Mouse (Mus musculus) layer of hippocampus, adult 9-10 months (tissue): ENCODE data around the gene Tbc1d14.

Source experiments
- DNase-seq: peaks from one replicate; pipeline ENCODE4 v3.0.0; 2022; ENCODE audit warnings: low spot score

Tbc1d14 gene

DNA sequence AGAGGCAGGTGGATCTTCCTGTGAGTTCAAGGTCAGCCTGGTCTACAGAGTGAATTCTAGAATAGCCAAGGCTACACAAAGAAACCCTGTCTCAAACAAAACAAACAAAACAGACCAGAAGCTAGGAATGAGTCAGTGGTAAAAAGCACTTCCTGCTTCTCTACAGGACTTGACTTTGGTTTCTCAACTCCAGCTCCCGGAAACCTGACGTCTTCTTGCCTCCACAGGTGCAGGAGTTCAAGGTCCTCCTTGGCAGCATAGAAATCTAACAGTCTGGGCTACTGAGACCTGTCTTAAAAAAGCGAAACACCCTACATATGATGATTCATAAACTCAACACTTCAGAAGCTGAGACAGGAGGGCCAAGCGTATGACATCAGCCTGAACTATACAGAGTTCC lies 39.2 kb downstream of the Tbc1d14 start:
- no peak for DNase-seq

DNA sequence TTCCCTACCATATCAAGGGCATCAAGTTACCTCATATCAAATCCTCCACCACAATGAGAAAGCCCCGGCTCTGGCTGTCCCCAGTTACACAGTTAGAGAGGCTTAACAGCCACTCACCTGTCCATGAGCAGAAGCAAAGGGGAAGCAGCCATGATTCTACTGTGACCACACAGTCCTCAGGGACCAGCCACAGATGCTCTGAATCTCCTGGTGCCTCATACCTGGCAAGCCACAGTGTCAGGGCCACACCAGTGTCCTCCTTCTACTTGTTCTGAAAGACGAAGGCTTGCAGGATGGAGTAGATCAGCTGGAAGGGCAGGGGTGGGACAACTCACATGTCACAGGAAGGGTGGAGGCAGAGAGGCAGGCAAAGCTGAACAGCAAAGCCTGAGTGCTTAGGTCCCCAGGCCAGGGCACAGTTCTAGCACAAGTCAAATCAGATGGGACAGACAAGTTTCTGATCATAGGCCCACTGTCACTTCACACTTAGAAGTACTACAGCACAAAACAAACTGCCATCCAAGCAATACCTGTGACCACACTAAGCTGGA lies 39.9 kb downstream of the Tbc1d14 start:
- DNase-seq = no peak

DNA sequence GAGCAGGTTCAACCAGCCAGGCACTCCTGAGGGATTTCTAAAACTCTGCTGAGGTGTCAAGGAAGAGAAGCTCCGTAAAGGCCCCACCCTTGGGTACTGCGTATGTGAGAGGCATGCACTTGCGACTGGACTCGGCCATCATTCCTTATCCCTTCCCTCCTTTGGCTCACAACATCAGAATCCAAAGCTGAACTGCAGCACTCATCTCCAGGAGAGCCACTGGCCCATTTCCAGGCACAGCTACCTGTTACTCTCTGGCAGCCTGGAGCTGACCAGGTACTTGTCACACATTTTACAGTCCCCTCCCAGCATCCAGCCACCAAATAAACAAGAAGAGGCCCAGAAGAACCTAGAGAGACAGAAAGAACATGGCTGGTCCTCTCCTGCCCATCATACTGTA lies 40.7 kb downstream of the Tbc1d14 start:
- no peak for DNase-seq

DNA sequence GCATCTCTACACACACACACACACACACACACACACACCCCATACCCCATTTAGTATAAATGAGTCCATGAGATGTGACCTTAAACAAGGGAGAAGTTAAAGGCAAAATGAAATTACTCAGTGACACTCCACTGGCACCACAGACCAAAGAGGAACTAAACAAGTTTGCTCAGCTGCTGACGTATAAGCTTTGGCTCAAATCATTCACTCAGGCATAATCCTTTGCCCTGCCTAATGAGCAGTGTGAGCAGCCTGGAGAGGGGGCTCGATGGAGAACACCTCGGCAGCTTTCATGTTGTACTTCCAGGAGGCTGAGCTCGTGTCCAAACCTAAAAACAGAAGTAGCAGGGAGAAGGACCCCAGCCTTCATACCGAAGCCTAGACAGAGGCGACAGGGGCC lies 43.8 kb downstream of the Tbc1d14 start:
- DNase-seq = no peak

DNA sequence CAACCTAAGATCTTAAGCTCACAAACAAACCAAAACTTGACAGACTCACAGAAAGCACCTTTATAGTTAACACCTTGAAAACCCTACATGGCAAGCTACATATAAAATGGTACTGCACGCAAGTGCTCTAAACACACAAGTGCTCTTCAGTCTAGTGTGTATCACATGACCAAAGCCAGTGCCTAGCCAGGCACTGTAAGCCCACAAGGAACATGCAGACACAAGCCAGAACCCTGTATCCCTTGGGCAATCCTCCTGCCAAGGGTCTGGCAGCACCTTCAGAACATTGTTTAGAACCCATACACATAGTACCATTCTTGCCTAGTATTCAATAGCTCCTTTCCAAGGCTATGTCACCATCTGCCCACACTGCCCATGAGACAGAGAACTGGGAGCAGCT lies 48.3 kb downstream of the Tbc1d14 start:
- no peak for DNase-seq

DNA sequence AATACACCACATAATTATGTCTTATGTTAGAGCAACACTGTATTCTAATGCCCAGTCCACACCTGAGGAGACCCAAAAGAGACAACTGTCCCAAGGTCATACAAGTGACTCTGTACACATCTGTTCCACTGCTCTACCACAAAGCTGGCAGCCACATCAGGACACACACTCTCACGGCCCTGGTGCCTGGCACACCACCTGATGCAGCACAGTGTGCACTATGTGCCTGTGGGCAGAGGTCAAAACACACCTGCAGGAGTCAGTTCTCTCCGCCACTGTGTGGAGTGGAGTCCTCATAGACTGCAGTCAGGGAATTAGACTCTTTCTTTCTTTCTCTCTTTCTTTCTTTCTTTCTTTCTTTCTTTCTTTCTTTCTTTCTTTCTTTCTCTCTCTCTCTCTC lies 52.1 kb downstream of the Tbc1d14 start:
- DNase-seq = no peak

DNA sequence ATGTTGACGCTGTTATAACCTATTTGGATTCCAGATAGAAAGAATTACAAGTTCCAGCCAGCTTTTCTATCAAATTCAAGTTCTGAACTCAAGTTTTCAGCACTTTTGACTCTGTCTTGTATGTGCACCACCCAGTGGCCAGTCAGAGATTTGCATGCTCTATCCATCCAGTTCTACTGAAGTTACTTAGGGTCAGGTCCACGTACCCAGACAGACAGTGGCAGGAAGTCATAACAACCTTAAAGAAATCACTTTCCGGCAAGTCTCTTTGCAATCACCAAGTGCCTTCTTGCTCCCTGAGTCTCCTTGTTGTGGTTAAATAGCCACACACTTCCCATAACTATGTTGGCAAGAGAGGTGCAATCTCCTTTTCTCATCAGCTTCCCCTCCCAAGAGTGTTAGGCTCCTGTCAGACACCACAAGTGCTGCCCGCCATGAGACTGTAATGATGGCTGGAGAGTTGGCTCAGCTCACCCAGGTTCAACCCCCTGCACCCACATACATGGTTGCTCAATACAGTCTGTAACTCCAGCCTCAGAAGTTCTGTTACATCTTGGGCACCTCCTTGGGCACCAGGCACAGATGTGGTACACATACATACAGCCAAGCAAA lies 54.4 kb downstream of the Tbc1d14 start:
- DNase-seq = peak; percentile 79

DNA sequence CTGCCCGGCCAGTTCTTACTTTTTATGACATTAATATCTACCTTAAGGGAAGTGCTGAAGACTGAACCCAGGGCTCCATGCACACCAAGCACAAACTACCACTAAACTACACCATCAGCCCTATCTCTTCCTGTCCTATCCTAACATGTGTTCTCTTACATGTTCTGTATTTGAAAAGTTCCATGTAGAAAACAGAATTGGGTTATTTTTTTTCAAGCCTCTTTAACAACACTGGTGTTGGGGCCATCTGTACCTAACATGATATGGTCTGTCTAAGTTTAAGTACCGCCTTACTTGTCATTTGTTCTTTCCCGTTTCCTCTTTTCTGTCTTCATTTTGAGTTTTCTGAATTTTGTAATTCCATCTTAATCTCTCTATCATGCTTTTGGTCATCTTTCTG lies 56.7 kb downstream of the Tbc1d14 start:
- no peak for DNase-seq

DNA sequence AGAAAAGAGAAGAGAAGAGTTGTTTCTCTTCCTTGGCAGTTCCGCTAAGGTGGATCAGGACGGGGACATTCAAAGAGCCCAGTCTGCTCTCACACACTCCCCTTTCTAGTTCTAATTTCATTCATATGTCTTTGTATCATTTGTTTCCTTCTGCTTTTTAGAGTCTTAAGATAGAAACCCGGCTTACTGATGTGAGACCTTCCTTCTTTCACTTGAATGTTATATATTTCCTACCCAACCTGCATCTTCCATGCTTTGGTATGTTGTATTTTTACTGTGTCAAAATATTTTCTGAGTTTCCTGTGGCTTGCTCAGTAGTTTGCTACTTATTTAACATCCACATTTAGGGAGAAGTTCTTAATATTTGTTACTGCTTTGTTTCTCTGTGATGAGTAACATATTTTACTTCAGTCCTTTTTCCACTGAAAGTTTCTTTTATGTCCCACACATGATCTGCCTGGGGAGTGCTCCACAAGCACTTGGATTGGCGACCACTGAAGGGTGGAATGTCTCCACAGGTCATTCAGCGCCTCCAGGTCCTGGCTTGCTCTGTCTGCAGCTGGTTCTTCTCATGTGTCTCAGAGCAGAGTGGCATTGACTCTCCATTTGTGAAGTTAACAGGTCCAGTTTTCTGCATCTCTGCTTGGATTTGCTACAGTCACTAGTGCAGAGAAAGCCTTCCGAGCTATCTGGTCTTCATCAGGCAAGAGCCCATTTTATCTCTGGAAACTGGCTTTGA lies 57.5 kb downstream of the Tbc1d14 start:
- DNase-seq = no peak

DNA sequence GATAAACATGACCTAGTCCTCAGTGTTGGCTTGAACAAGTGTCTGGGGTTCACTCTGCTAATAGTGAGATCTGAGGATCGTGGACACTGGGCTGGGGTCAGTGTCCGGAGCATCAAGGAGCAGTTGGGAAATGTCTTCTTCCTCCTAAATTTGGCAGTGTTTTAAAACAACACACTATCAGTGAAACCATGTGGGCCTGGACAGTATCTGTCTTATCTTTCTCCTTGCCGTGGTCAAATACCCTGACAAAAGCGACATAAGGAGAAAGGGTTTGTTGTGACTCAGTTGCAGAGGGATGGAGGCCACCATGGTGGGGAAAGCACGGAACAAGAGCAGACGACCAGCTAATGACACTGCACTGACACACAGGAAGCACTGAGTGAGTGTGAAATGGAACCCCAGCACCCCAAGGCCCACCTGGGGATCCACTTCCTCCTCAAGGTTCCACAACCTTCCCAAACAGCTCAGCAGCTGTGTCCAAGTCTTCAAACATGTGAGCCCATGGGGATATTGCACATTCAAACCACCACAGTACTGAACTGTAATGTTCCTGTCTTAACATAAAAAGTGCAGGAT lies 58.5 kb downstream of the Tbc1d14 start:
- DNase-seq = no peak

DNA sequence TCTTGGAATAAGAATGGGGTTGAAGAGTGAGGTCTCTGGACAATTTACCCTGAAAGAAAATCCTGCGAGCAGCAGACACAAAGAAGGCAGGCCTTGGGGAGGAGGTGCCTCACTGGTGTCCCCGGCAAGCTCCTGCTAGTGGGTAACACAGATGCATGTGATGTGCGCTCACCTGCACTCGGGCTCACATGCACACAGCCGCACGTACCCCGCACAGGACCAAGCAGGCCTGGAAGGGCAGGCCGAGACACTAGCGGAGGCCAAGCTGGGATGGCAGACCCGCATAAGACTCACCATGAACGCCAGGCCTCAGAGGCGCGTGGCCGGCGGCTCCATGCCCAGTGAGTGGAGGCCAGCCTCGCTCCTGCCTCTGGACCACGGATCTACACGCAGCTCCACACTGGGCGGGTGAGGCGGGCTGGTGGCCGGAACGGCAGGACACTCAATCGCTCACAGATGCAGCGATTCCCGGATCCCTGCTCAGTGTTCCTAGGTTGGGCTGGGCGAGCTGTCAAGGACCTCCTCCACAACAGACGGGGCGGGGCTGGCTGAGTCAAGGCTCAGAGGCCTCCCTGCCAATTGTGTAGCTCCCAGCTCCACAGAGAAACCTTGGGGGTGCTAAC lies 62.8 kb downstream of the Tbc1d14 start:
- DNase-seq = peak; percentile 87

DNA sequence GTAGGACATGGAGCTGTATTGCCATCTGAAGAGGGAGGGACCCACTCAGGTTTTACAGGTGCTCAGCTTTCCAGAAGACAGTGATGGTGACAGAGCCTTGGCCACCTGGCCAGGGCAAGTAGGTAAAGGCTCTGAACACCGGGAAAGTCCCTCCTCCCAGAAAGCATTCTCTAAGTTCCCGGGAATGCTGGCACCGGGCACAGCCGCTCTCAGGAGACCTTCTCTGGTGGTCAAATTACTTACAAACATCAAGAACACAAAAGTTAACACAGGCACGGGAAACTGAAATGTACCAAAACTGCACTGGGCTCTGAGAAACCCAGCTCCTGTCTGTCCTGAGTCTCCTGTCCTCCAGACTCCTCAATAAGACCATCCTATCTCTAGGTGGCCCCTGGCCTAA lies 63.4 kb downstream of the Tbc1d14 start:
- DNase-seq = no peak

DNA sequence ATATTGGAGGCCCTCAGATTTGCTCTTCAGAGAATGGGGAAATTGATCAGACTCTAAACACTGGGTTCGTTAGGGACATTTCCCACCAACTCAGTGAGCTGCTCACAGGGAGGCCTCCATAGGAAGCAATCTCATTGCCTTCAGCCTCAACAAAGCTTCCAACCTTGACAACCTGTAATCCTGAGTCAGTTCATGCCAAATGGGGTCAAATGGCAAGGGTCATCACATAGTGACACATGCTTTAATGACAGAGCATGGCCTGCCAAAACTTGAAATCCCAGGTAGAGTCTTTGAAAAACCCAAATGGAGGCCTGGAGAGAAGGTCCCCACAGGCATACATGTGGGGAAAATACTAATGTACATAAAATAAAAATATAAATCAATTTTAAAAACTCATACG lies 66.2 kb downstream of the Tbc1d14 start:
- DNase-seq = no peak

DNA sequence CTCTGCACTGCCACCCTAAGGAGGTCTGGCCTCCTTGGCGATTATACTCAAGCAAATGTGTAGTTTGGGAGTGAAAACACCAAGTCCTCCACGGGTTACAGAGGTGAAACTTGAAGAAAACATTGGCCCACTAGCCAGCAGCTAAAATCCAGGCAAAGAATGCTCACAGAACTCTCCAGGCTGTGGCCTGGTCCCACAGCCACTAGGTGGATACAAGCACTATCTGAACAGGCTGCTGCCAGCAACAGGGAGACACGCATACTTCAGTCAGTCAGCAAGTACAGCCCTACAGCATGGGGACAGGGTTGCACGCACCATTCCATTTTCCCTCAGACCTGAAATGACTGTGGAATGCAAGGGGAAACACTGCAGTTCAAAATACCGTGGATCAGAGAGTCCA lies 66.8 kb downstream of the Tbc1d14 start:
- DNase-seq = no peak

DNA sequence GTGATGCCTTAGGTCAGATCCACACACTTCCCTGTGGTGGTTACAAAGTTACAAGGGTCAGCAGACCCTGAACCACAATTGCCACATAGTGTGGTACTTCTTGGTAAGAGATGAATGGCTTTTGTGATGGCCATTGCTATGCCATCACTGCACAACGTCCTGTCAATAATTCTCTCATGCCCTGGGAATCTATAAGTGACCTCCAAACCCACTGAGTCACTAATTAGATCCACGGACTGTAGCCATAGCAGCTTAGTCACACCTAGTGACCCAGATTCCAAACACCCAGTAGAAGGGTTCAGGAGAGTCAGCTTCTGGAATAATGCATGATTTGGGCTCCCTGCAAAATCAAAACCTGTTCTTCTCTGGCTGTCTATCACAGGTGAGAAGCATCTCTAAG lies 67.9 kb downstream of the Tbc1d14 start:
- no peak for DNase-seq

DNA sequence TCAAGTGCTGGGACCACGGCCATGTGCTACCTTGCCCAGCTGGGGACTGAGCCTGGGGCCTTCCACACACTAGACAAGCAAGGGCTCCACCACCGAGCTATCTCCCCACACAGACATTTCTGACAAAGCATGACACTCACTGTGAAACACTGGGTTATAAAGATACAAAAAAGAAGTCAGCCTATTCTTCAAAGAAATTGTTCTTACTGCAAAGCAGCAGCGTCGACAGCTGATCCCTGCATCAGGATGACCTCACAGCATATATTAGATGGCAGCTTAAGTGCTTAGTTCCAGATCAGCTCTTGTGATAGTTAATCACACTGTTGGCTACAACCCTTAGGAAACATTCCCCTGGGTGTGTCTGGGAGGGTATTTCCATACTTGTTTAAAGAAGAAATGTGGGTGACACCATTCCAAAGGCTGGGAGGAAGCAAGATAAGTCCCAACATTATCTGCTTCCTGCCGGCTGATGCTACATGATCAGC lies 69.8 kb downstream of the Tbc1d14 start:
- no peak for DNase-seq

DNA sequence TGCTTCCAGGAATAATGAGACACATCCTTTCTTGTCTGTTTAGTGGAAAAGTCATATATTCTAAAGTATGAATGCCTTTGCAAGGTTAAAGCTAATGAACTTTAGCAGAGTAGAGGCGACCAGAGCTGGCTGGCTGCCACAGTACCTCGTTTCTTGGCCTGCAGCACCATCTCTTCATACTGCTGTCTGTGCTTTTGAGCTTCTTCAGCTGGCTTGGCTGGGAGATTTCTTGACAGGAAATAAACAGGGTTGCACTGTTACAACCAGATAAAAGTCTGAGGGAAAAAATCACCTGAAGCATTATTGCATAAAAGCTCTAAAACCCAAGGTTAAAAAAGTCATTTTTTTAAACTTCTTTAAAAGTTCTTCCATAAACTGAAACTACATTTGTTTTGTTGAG lies 70.3 kb downstream of the Tbc1d14 start:
- DNase-seq = no peak

DNA sequence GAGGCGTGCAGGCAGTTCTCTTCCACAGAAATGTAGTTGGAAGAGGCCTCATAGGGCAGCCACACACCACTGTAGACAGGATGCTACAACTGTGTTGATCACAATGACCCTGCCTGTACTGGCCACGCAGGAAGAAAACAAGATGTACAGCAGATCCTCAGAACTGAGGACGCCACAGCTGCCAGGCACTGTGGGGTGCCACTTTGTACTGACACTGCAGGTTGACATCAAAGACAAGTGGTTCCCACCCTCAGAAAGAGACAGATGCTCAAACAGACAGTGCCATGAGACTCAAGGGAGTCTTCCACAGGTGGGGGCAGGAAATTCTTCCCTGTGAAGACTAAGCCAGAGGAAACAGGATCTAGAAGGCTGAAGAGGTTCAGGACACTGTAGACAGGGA lies 73.3 kb downstream of the Tbc1d14 start:
- DNase-seq = no peak

DNA sequence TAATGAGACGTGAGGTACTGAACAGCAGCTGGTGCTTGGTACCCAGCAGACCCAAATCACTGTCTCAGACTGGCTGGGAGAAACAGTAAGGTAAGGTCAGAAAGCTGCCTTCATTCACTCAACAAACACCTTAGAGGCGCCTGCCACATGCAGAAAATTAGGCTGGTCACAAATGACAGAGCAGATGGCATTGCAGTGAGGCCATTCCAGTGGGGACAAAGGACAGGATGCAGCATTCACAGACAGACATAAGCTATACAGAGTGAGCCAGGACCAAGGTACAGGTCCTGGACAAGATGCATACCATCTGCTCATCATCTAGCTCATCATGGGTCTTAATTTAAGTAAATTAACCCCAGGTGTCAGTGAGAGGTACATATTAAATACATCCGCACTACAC lies 75.5 kb downstream of the Tbc1d14 start:
- no peak for DNase-seq

DNA sequence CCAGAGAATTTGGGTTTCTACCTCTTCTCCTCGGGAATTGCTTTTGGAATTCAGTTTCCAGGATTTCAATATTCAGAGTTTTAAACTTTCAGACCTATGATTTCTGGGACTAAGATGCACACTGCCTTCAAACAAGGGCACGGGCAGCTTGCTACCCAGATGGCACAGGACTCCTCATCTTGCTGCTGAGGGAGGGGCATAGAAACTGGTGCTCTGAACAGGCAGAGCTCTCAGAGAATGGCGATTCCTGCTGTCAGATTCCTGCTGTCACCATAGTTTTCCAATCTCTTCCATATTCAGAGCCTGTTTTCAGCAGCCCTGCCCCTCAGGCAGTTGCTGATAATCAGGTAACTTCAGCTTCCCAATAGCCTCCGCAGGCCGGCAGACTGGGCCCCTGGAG lies 77.5 kb downstream of the Tbc1d14 start:
- DNase-seq = no peak

DNA sequence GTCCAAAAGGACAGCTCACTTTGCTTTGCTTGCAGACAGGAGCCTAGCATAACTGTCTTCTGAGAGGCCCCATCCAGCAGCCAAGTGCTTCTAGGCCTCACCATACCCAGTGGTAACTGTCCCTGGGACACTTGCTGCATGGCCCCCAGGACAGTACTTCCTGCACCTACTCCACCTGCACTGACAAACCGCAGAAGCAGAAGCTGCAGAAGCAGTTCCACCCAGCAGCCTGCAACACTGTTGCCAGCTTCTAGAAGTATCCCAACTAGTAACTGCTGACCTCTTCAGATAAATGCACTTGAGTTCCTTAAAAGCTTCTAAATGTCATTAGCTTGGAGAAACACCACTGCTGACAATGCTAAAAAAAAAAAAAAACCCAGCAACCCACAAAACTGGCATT lies 78.0 kb downstream of the Tbc1d14 start:
- DNase-seq = no peak

DNA sequence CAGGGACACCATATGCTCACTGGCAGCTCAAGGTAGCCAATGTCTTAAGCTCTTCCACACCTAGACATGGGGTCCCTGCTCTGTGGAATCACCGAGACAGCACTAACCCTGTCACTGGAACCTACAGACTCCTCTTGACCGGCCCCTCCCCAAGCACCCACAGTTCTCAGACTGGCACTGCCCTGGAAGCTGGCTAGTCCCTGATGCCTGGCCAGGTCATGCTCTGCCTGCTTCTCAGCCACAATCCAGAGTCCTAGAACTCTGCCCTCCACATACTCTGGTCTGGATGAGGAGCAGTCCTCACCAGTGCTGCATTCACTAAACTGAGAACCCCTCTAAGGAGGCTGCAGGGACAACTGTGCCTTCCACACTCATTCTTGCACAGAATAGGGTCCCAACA lies 82.1 kb downstream of the Tbc1d14 start:
- no peak for DNase-seq

DNA sequence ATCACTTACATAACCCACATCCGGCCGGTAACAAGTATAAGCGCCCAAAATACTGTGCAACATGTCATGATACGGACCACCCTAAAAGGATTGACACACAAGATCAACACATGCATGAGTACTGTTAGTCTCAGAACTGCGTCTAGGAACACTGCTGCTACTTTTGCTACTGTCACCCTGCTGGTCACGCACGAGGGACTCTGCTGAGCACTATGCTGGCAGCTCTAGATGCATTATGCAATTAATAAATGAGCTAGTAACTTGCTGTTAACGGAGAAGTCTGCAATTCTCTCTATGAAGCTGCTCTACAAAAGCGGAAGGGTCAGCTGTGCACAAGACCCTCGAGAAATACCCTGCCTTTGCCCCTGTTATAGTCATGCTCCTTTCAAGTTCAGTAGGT lies 84.7 kb downstream of the Tbc1d14 start:
- DNase-seq = no peak
